Mouse (Mus musculus) left cerebral cortex, adult 8-10 months (tissue): ENCODE results near the gene Sf3b2. TPM values are rescaled to one million over a fixed set of nuclear protein-coding genes. Genes with fewer than 3 reads are reported as not detected.
"Not testable (repeated sequence)": the region's sequence is repeated elsewhere in the genome, so short reads cannot be mapped to it uniquely, and the experiment has no call there.

ENCODE experiments used
- DNase-seq, 2 experiments: peaks; one replicate each; pipeline ENCODE4 v3.0.0; 2022; ENCODE audit warnings: low spot score in 2 of 2
- total RNA-seq, 4 experiments: library from RNA; stranded (reverse); gene quantifications; 2 replicates each; pipeline ENCODE4 v1.2.4; 2022

The Sf3b2 gene
- total RNA-seq, 4 experiments from 2014 or later, result 201 to 220 (median 207) TPM

- DNase-seq, result no peak
Observed at GRCm38 (mm10) chr19:5273916-5274315, 21.3 kb downstream of the Sf3b2 start.

DNA sequence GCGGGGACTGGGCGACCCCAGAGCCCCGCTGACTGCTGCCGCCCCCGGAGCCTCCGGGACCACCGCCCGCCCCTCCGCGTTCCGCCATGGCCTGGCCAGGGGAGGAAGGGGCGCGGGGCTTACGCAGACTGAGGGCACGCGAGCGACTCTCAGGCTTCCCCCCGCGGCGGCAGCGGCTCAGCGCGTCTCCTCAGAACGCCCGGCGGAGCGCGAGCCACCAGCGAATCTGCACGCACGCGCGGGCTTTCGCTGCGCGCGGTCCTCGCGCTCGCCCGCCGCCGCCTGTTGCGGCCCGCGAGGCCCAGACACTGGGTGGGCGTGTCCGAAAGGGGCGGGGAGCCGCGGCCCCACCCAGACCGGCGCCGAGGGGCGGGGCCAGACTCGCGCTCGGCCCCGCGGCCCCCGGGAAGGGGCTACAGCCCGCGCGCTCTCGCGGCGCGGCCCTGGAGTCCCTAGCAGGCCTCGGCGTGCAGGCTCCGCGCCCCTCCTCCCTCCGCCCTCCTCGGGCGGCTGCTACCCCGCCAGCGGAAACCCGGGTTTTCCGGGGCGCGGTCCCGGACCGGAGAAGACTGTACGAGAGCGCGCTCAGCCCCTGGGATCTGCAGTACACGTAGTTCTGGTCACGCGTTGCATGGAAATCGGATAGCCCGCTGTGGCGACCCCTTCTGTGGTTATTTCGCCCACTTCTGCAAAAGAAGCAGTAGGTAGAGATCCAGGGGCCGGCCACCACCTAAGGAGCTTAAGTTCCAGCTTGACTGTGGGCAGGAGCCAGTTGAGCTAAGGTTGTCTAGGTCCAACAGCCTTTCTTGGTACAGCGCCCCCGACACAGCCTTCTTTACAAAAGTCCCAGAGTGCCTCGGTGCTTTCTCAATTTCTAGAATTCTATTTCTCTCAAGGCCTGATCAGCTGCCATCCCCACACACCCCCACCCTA lies 22.2 kb downstream of the Sf3b2 start, which contains the start of gene Pacs1:
Gene Pacs1 (minus strand): TSS at position 319 of the 933 bp plus-strand sequence.
- peak; percentile 72 to 81 for DNase-seq

DNA sequence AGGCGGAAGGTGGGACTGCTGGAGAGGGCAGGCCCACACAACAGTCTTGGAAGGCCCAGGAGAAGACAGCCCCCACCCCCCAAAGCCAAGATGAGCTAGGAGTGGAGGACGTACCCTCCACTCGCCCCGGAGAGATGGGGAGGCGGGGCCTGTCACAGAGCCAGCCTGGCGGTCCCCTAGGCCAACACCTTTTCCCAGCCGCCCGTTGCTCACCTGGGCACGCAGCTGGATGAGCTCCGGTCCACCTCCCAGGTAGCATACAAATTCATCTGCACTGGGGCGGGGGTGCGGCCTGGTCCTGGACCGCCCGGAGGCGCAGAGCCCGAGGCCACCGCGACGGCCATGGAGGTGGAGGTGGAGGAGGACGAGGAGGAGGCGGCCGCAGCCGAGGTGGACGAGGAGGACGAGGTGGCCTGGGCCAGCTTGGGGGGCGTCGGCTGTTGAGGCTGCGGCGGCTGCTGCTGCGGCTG lies 22.9 kb downstream of the Sf3b2 start:
- peak in 1 of 2 experiments; percentile 45 for DNase-seq

GRCm38 (mm10) chr19:5271430-5271829 lies 23.8 kb downstream of the Sf3b2 start:
- DNase-seq, result no peak

DNA sequence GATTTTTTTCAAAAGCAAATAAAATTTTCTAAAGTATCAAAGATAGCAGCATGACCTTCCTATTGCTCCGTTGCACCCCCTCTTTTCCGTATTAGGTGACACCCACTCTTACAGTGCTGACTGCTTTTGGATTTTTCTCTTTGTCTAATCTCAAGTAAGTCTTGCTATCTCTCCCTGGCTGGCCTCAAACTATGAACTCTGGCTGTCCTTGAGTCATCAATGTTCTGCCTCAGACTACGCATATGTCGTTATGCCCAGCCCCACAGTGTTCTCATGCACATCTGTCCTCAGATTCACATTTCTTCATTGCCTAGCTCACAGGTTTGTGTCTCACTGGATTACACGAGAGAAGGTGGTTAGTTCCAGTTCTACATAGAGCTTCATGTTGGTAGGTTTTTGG lies 25.9 kb downstream of the Sf3b2 start:
- no peak for DNase-seq

GRCm38 (mm10) chr19:5268875-5269274 lies 26.4 kb downstream of the Sf3b2 start:
- no peak for DNase-seq

- DNase-seq, result no peak
Observed at GRCm38 (mm10) chr19:5268017-5268416, 27.2 kb downstream of the Sf3b2 start.

GRCm38 (mm10) chr19:5267015-5267414 lies 28.2 kb downstream of the Sf3b2 start:
- no peak for DNase-seq

GRCm38 (mm10) chr19:5257140-5257539 lies 38.1 kb downstream of the Sf3b2 start:
- no peak for DNase-seq

DNA sequence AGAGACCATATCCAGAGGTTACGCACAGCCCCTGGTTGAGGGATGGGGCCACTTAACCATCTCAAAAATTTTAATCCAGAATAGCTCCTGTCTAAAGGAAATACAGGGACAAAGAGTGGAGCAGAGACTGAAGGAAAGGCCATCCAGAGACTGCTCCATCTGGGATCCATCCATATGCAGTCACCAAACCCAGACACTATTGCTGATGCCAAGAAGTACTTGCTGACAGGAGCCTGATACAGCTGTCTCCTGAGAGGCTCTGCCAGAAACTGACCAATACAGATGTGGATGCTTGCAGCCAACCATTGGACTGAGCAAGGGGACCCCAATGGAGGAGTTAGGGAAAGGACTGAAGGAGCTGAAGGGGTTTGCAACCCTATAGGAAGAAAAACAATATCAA lies 58.3 kb downstream of the Sf3b2 start:
- DNase-seq, result not testable (repeated sequence)

GRCm38 (mm10) chr19:5232696-5233095 lies 62.6 kb downstream of the Sf3b2 start:
- DNase-seq, result no peak

DNA sequence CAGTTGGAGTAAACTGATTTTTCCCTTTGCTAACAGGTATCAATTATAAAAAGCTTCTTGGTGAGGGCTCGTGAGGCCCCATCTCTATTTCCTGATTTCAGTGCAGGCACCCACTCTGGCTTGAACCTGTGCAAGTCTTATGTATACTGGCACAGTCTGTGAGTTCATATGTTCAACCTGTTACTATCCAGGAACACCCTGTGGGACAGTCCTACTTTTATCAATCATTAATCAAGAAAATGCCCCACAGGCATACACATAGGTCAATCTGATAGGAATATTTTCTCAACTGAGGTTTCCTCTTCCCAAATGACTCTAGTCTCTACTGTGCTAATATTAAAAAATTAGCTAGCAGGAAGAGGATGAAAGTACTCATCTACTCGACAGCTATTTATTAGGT lies 65.1 kb downstream of the Sf3b2 start:
- DNase-seq, result no peak

DNA sequence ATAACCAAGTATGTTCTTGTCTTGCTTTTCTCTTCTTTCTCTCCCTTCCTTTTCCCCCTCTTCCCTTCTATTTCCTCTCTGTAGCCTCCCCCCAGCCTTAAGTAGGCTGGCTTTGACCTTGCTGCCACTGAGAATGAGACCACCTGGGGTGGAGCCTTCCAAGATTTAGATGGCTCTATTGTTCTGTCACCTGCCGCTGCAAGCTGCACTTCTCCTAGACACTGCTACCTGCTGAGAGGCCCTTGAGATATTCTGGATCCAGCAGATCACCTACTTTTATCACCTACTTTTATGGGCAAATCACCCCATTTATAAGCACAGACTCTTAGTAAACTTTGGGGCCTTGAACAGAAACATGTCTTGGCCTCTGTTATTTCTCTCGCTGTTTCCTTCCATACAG lies 70.6 kb downstream of the Sf3b2 start:
- DNase-seq, result no peak

DNA sequence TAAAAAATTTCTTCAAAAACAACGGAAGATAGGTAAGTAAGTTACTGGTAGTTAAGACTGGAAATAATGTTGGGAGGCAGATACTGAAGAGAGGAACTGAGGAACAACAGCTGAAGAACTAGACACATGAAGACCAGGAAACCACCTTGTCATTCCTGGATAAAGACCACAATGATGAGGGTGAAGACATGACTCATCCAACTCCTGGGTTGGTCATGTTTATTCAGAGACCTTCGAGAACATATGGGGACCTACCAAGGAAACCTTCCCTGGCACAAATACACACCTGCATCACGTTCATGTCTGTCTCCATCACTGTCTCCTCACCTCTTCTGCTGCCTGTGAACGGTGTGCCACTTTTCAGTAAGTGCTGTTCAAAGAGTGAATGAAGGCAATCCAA lies 71.2 kb downstream of the Sf3b2 start:
- DNase-seq, result no peak

Other genes starting within 250 kb of the Sf3b2 start
- gene Rin1, start 245.0 kb downstream of the Sf3b2 start, total RNA-seq, result 10 to 100 TPM; 72.9 to 88.1 (median 78.2) TPM
- 1 to 10 TPM; 5.3 to 6.6 (median 6.1) TPM for gene Cd248, start 227.4 kb downstream of the Sf3b2 start, total RNA-seq
- 100 to 1,000 TPM; 135 to 156 (median 139) TPM for gene Tmem151a, start 209.9 kb downstream of the Sf3b2 start, total RNA-seq
- 10 to 100 TPM; 25.3 to 31.3 (median 28.6) TPM for gene Yif1a, start 206.9 kb downstream of the Sf3b2 start, total RNA-seq
- gene Cnih2, start 196.9 kb downstream of the Sf3b2 start, total RNA-seq, result 100 to 1,000 TPM; 172 to 193 (median 184) TPM
- 100 to 1,000 TPM; 146 to 171 (median 156) TPM for gene Rab1b, start 188.4 kb downstream of the Sf3b2 start, total RNA-seq
- 100 to 1,000 TPM; 237 to 265 (median 247) TPM for gene Klc2, start 176.9 kb downstream of the Sf3b2 start, total RNA-seq
- 10 to 100 TPM; 63.3 to 64.7 (median 64.5) TPM for gene Pacs1, start 22.3 kb downstream of the Sf3b2 start, total RNA-seq
- 10 to 100 TPM; 55.7 to 57.0 (median 56.3) TPM for gene Gal3st3, start 2.9 kb upstream of the Sf3b2 start, total RNA-seq
- not detected for gene Catsper1, start 40.3 kb upstream of the Sf3b2 start, total RNA-seq
- 10 to 100 TPM; 21.5 to 39.4 (median 34.1) TPM for gene Cst6, start 54.1 kb upstream of the Sf3b2 start, total RNA-seq
- 10 to 100 TPM; 22.1 to 29.0 (median 23.8) TPM for gene Eif1ad, start 71.3 kb upstream of the Sf3b2 start, total RNA-seq
- 10 to 100 TPM; 66.5 to 85.5 (median 77.9) TPM for gene Banf1, start 71.7 kb upstream of the Sf3b2 start, total RNA-seq
- gene Sart1, start 93.2 kb upstream of the Sf3b2 start, total RNA-seq, result 100 to 1,000 TPM in 2 of 4 experiments, 10 to 100 TPM in 2; 85.6 to 109 (median 94.2) TPM
- gene Tsga10ip, start 107.1 kb upstream of the Sf3b2 start, total RNA-seq, result not detected
- gene Drap1, start 129.5 kb upstream of the Sf3b2 start, total RNA-seq, result 100 to 1,000 TPM; 253 to 272 (median 266) TPM
- 10 to 100 TPM; 70.4 to 79.1 (median 75.0) TPM for gene AI837181, start 129.7 kb upstream of the Sf3b2 start, total RNA-seq
- gene Fosl1, start 152.1 kb upstream of the Sf3b2 start, total RNA-seq, result not detected
- gene Ccdc85b, start 162.4 kb upstream of the Sf3b2 start, total RNA-seq, result 10 to 100 TPM; 26.2 to 30.7 (median 29.4) TPM
- gene Fibp, start 165.2 kb upstream of the Sf3b2 start, total RNA-seq, result 100 to 1,000 TPM in 1 of 4 experiments, 10 to 100 TPM in 3; 89.0 to 124 (median 93.6) TPM
- 1 to 10 TPM in 1 of 4 experiments, under 1 TPM in 3; 0.30 to 1.0 (median 0.46) TPM for gene Ctsw, start 173.1 kb upstream of the Sf3b2 start, total RNA-seq
- gene Efemp2, start 178.5 kb upstream of the Sf3b2 start, total RNA-seq, result 10 to 100 TPM; 16.0 to 21.9 (median 18.7) TPM
- gene Mus81, start 192.9 kb upstream of the Sf3b2 start, total RNA-seq, result 10 to 100 TPM; 29.7 to 36.3 (median 35.4) TPM
- gene Cfl1, start 195.0 kb upstream of the Sf3b2 start, total RNA-seq, result 1,000 to 10,000 TPM; 1,338 to 1,440 (median 1,412) TPM
- 1 to 10 TPM; 6.6 to 8.6 (median 7.1) TPM for gene 1700020D05Rik, start 208.3 kb upstream of the Sf3b2 start, total RNA-seq
- gene Snx32, start 215.1 kb upstream of the Sf3b2 start, total RNA-seq, result 10 to 100 TPM; 82.4 to 93.9 (median 89.3) TPM